Mouse (Mus musculus) layer of hippocampus, adult 2 months (tissue): ENCODE data around the gene Gm5592. TPM values are rescaled to one million over a fixed set of nuclear protein-coding genes. Genes with fewer than 3 reads are reported as not detected.
"Not testable (repeated sequence)": the region's sequence is repeated elsewhere in the genome, so short reads cannot be mapped to it uniquely, and the experiment has no call there.

Experiments used
- DNase-seq, 2 experiments: peaks; one replicate each; pipeline ENCODE4 v3.0.0; 2022; ENCODE audit warnings: low spot score in 2 of 2
- H3K27ac ChIP-seq: fragments of 200-600 bp; 2 replicates; pipeline ENCODE4 v1.8.1; 2022
- H3K4me3 ChIP-seq: fragments of 200-600 bp; 2 replicates; pipeline ENCODE4 v1.8.1; 2022; ENCODE audit warnings: mild to moderate bottlenecking
- CTCF ChIP-seq: fragments of 200-600 bp; conservative IDR thresholded peaks from 2 replicates; pipeline ENCODE4 v1.8.1; 2022; ENCODE audit warnings: antibody characterized with exemption, mild to moderate bottlenecking, moderate library complexity
- long read RNA-seq, 2 experiments: library from polyadenylated mRNA; stranded (forward); transcript quantifications; one replicate each; pipeline ENCODE4 v2.0.0; 2021; ENCODE audit warnings: borderline mapping rate in 2 of 2
- total RNA-seq, 2 experiments: library from RNA; stranded (reverse); gene quantifications; 2 replicates each; pipeline ENCODE4 v1.2.3; 2021

Gene Gm5592
- not detected for total RNA-seq
- long read RNA-seq, experiment 1: 0 reads
- long read RNA-seq, experiment 2: 0 reads

GRCm38 (mm10) chr7:41153541-41153940, at the start of gene Gm5592:
TSS of gene Gm5592 (plus strand) at chr7:41153841.
- not testable (repeated sequence) for H3K27ac ChIP-seq, H3K4me3 ChIP-seq, DNase-seq

DNA sequence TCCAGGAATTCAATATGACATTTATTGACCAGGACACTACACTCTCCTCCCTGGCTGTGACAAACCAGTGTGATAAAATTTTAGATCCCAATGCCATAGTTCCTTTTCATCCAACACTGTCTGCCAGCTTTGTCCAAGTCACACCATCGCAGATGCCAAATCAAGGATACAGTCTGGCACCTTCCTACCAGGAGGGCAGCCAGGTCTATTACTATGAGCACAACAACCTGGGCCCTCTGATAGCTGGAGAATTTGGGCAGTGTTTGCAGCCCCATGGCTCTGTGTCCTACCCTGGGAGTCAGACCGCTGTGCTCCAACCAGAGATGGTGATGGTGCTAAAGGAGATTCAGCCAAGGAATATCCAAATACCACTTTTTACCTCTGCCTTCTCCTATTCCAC, 2.2 kb downstream of the Gm5592 start:
- not testable (repeated sequence) for H3K27ac ChIP-seq, DNase-seq, H3K4me3 ChIP-seq

GRCm38 (mm10) chr7:41157879-41158278, 4.2 kb downstream of the Gm5592 start:
- DNase-seq, H3K27ac ChIP-seq, H3K4me3 ChIP-seq: not testable (repeated sequence)

DNA sequence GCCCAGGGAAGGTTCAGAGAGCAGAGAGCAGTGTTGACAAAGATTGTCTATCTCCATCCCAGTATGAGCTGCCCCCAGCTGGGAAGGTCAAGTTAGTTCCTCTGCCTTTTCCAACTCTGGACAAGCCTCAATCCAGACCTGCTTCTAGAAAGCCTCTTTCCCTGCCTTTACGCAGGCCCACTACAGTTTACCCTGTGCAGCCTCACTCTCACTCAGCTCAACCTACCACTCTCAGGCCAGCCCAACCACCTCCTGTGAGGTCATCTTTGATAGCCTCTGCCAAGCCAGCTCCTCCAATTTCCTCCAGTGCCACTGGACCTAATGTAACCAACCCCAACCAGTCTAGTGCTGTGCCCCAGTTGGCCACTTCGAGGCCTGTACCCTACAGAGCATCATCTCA, 4.9 kb downstream of the Gm5592 start:
- not testable (repeated sequence) for H3K27ac ChIP-seq, DNase-seq, H3K4me3 ChIP-seq

GRCm38 (mm10) chr7:41193671-41194070, 40.0 kb downstream of the Gm5592 start:
- no peak for TF ChIP-seq CTCF
- Histone ChIP-seq H3K27ac (no peak overlapping the region), H3K4me3 (no peak overlapping the region)
- DNase-seq: no peak

Other genes starting within 250 kb of the Gm5592 start
- not detected for gene 4930433I11Rik, start 166.3 kb upstream of the Gm5592 start, total RNA-seq
- not detected for gene Gm4884, start 121.1 kb upstream of the Gm5592 start, total RNA-seq
- 10 to 100 TPM; 12.4 to 13.0 TPM for gene AI987944, start 239.5 kb downstream of the Gm5592 start, total RNA-seq